Mouse (Mus musculus) bone marrow macrophage, adult 2 months (primary cell): ENCODE data around the gene Camk2b.

ENCODE experiments used
- CTCF ChIP-seq: IDR thresholded peaks from 2 replicates; pipeline ENCODE4 v1.5.1; 2012; ENCODE audit warnings: low read depth, mild to moderate bottlenecking, low read length, moderate library complexity
- POLR2A ChIP-seq: IDR thresholded peaks from 2 replicates; pipeline ENCODE4 v1.6.1; 2012; ENCODE audit warnings: mild to moderate bottlenecking, low read depth, low read length, borderline replicate concordance

DNA sequence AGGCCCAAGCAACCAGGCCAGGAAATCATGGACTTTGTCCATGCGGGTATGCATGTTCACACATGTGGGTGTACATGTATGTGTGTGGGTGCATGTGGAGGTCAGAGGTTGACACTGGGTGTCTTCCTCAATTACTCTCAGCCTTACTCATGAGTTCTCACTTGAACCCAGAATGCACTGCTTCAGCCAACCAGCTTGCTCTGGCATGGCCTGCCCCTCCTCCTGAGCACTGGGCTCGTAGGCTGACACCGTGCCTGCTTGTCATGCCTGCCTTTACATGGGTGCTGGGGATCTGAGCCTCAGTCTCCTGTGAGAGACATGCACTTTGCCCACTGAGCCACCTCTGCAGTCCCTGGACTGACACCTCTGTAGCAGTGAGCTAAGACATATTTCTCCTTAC, 54.3 kb downstream of the Camk2b start:
- no peak for TF ChIP-seq CTCF
- TF ChIP-seq POLR2A, result no peak
